Mouse (Mus musculus) forebrain, embryonic 14.5 days (tissue): ENCODE measurements around the gene Klhdc1. TPM values are rescaled to one million over a fixed set of nuclear protein-coding genes. Genes with fewer than 3 reads are reported as not detected.

Source experiments
- ATAC-seq: fragments of 200-750 bp; cut with Nextera tagmentation; 2 replicates; pipeline ENCODE4 v1.8.0; 2017; ENCODE audit warnings: mild to moderate bottlenecking, moderate library complexity
- DNase-seq: peaks from one replicate; pipeline ENCODE4 v3.0.0-alpha.2; 2015; ENCODE audit warnings: low spot score
- H3K27ac ChIP-seq: fragments of 300-500 bp; sonication (generic); 2 replicates; pipeline ENCODE4 v1.5.1; 2014; ENCODE audit warnings: low read depth, mild to moderate bottlenecking, control low read depth, low read length, moderate library complexity
- H3K27me3 ChIP-seq: fragments of 300-500 bp; sonication (generic); replicated peaks from 2 replicates; pipeline ENCODE4 v1.6.1; 2014; ENCODE audit warnings: low read length, control low read depth, mixed read lengths; ENCODE audit not compliant: control insufficient read depth, insufficient read depth
- H3K36me3 ChIP-seq: fragments of 300-500 bp; sonication (generic); 2 replicates; pipeline ENCODE4 v1.6.1; 2014; ENCODE audit warnings: low read length, control low read depth; ENCODE audit not compliant: control insufficient read depth, insufficient read depth
- H3K4me1 ChIP-seq: fragments of 300-500 bp; sonication (generic); 2 replicates; pipeline ENCODE4 v1.6.1; 2014; ENCODE audit warnings: antibody characterized with exemption, low read length, control low read depth; ENCODE audit not compliant: control insufficient read depth, insufficient read depth
- H3K4me2 ChIP-seq: fragments of 300-500 bp; sonication (generic); 2 replicates; pipeline ENCODE4 v1.6.1; 2014; ENCODE audit warnings: mild to moderate bottlenecking, control low read depth, low read length
- H3K4me3 ChIP-seq: fragments of 300-500 bp; sonication (generic); 2 replicates; pipeline ENCODE4 v1.5.1; 2014; ENCODE audit warnings: low read depth, low read length, control low read depth
- H3K9ac ChIP-seq: fragments of 300-500 bp; sonication (generic); 2 replicates; pipeline ENCODE4 v1.6.1; 2014; ENCODE audit warnings: mild to moderate bottlenecking, low read length, control low read depth, moderate library complexity
- H3K9me3 ChIP-seq: fragments of 300-500 bp; sonication (generic); replicated peaks from 2 replicates; pipeline ENCODE4 v1.6.1; 2016; ENCODE audit warnings: low read length, control low read depth, mixed read lengths; ENCODE audit not compliant: control insufficient read depth
- WGBS: fragments of 180-500 bp; shearing (Covaris S2); extraction: QIAGEN DNeasy Blood & Tissue Kit; methylation state at CpG from one replicate; pipeline ENCODE4 v1.1.7; 2014; 5-methylcytosine and 5-hydroxymethylcytosine counted together
- polyA plus RNA-seq: library from polyadenylated mRNA; unstranded; fragments of >200 nt; fragmentation: Nextera tagmentation; extraction: Ambion mirVana; gene quantifications from 2 replicates; pipeline ENCODE4 v1.2.1, GENCODE M21; 2014

Klhdc1 gene
- polyA plus RNA-seq, 1 experiment from 2014 or later: 11.9 TPM

- H3K27ac ChIP-seq: no peak overlapping the region
- H3K36me3 ChIP-seq: peaks cover 40% of the 10 kb centered on the region
- H3K9ac ChIP-seq: no peak overlapping the region
- ATAC-seq (no peak), DNase-seq (no peak)
- H3K27me3 ChIP-seq: no peaks in the 10 kb centered on the region
- WGBS: 94% methylated on average over 7 of the region's 7 CpGs
- H3K9me3 ChIP-seq: no peaks in the 10 kb centered on the region
- H3K4me1 ChIP-seq: no peaks in the 10 kb centered on the region
- H3K4me3 ChIP-seq: no peak overlapping the region
- no peak overlapping the region for H3K4me2 ChIP-seq
Observed at GRCm38 (mm10) chr12:69216587-69216986, 24.4 kb upstream of the Klhdc1 start.

- Histone ChIP-seq H3K4me1 (no peaks in the 10 kb centered on the region), H3K36me3 (peaks cover 23% of the 10 kb centered on the region; the same call in 1 of the 2 replicates), H3K27me3 (no peaks in the 10 kb centered on the region), H3K9ac (no peak overlapping the region), H3K4me2 (no peak overlapping the region), H3K27ac (no peak overlapping the region), H3K9me3 (no peaks in the 10 kb centered on the region), H3K4me3 (no peak overlapping the region)
- 92% methylated on average over 19 of the region's 19 CpGs for WGBS
- no peak for DNase-seq
- no peak for ATAC-seq
Observed at GRCm38 (mm10) chr12:69220613-69221277, 20.2 kb upstream of the Klhdc1 start.

GRCm38 (mm10) chr12:69227776-69228466 lies 13.1 kb upstream of the Klhdc1 start, which contains the start of gene Pole2:
Gene Pole2, minus strand, starts transcription at chr12:69228195.
- Histone ChIP-seq H3K27ac (peak within 1 kb of the TSS; percentile 11; the same call in 1 of the 2 replicates), H3K9me3 (no peaks in the 10 kb centered on the region), H3K36me3 (0 out of 2 replicates have a peak, but pooled peaks cover 2% of the 10 kb centered on the region), H3K27me3 (no peaks in the 10 kb centered on the region), H3K4me1 (no peaks in the 10 kb centered on the region), H3K4me3 (peak within 1 kb of the TSS; percentile 62), H3K9ac (peak within 1 kb of the TSS; percentile 60), H3K4me2 (peak within 1 kb of the TSS; percentile 55)
- ATAC-seq (peak; percentile 97), DNase-seq (peak; percentile 85)
- WGBS: under 1% methylated on average over 37 of the region's 37 CpGs

- Histone ChIP-seq H3K4me1 (no peaks in the 10 kb centered on the region), H3K36me3 (no peaks in the 10 kb centered on the region), H3K4me2 (no peak overlapping the region), H3K9me3 (no peaks in the 10 kb centered on the region), H3K27me3 (no peaks in the 10 kb centered on the region), H3K27ac (no peak overlapping the region), H3K4me3 (no peak overlapping the region), H3K9ac (no peak overlapping the region)
- DNase-seq (no peak), ATAC-seq (no peak)
- 62% methylated on average over 2 of the region's 2 CpGs for whole genome bisulfite sequencing
Observed at GRCm38 (mm10) chr12:69229251-69229650, 11.7 kb upstream of the Klhdc1 start.

GRCm38 (mm10) chr12:69235782-69236181 lies 5.2 kb upstream of the Klhdc1 start:
- 92% methylated on average over 6 of the region's 6 CpGs for WGBS
- H3K36me3 ChIP-seq: no peaks in the 10 kb centered on the region
- no peak overlapping the region for H3K4me3 ChIP-seq
- H3K4me1 ChIP-seq: no peaks in the 10 kb centered on the region
- no peak for DNase-seq
- H3K9me3 ChIP-seq: no peaks in the 10 kb centered on the region
- no peak overlapping the region for H3K27ac ChIP-seq
- H3K27me3 ChIP-seq: no peaks in the 10 kb centered on the region
- no peak overlapping the region for H3K4me2 ChIP-seq
- no peak overlapping the region for H3K9ac ChIP-seq
- no peak for ATAC-seq

GRCm38 (mm10) chr12:69238284-69238683 lies 2.7 kb upstream of the Klhdc1 start:
- no peaks in the 10 kb centered on the region for H3K9me3 ChIP-seq
- H3K4me1 ChIP-seq: no peaks in the 10 kb centered on the region
- H3K36me3 ChIP-seq: no peaks in the 10 kb centered on the region
- H3K9ac ChIP-seq: no peak overlapping the region
- no peaks in the 10 kb centered on the region for H3K27me3 ChIP-seq
- no peak for ATAC-seq
- no peak for DNase-seq
- 44% methylated on average over 3 of the region's 3 CpGs for WGBS
- no peak overlapping the region for H3K4me2 ChIP-seq
- no peak overlapping the region for H3K27ac ChIP-seq
- H3K4me3 ChIP-seq: no peak overlapping the region

GRCm38 (mm10) chr12:69241405-69241770 lies 412 bp downstream of the Klhdc1 start:
- Histone ChIP-seq H3K36me3 (no peaks in the 10 kb centered on the region), H3K4me1 (no peaks in the 10 kb centered on the region), H3K9ac (peak overlapping the region; percentile 84), H3K4me2 (peak overlapping the region; percentile 74), H3K4me3 (peak overlapping the region; percentile 71), H3K27me3 (no peaks in the 10 kb centered on the region), H3K27ac (peak overlapping the region; percentile 72), H3K9me3 (no peaks in the 10 kb centered on the region)
- DNase-seq (no peak), ATAC-seq (no peak; the same call in 1 of the 2 replicates)
- WGBS: 0% methylated on average over 3 of the region's 3 CpGs

- H3K9me3 ChIP-seq: no peaks in the 10 kb centered on the region
- under 1% methylated on average over 64 of the region's 64 CpGs for WGBS
- ATAC-seq (peak; percentile 93), DNase-seq (peak; percentile 77)
- no peaks in the 10 kb centered on the region for H3K36me3 ChIP-seq
- H3K4me1 ChIP-seq: no peaks in the 10 kb centered on the region
- H3K4me2 ChIP-seq: peak overlapping the region; percentile 74
- H3K4me3 ChIP-seq: peak overlapping the region; percentile 71
- peak overlapping the region; percentile 72 for H3K27ac ChIP-seq
- peak overlapping the region; percentile 84 for H3K9ac ChIP-seq
- no peaks in the 10 kb centered on the region for H3K27me3 ChIP-seq
Observed at GRCm38 (mm10) chr12:69241771-69242431, 925 bp downstream of the Klhdc1 start.
